Mouse (Mus musculus): ENCODE measurements around the gene Huwe1. TPM values are rescaled to one million over a fixed set of nuclear protein-coding genes. Genes with fewer than 3 reads are reported as not detected.
A peak's percentile ranks its signal among the peaks of the same experiment; 100 is the strongest.

Gene Huwe1
- polyA plus RNA-seq, 1 experiment, result 140 TPM

- TF ChIP-seq CTCF (IDR thresholded peaks at IDR 0.05; ENCODE audit: borderline replicate concordance, extremely low read depth, insufficient read depth, insufficient read length) (no peak), POLR2A (IDR thresholded peaks at IDR 0.05; ENCODE audit: borderline replicate concordance, extremely low read depth, insufficient read depth, insufficient read length, poor library complexity, severe bottlenecking) (no peak)
- no peak for DNase-seq (ENCODE audit: low read depth)
These were observed 17.1 kb downstream of the Huwe1 start for GRCm38 (mm10) chrX:151817712-151818111.

GRCm38 (mm10) chrX:151828971-151829370 is 28.4 kb downstream of the Huwe1 start:
- no peak for DNase-seq (ENCODE audit: low read depth)
- TF ChIP-seq CTCF (IDR thresholded peaks at IDR 0.05; ENCODE audit: borderline replicate concordance, extremely low read depth, insufficient read depth, insufficient read length) (no peak), POLR2A (IDR thresholded peaks at IDR 0.05; ENCODE audit: borderline replicate concordance, extremely low read depth, insufficient read depth, insufficient read length, poor library complexity, severe bottlenecking) (no peak)

- DNase-seq (ENCODE audit: low read depth), result no peak
- TF ChIP-seq CTCF (IDR thresholded peaks at IDR 0.05; ENCODE audit: borderline replicate concordance, extremely low read depth, insufficient read depth, insufficient read length), result no peak
- no peak for TF ChIP-seq POLR2A (IDR thresholded peaks at IDR 0.05; ENCODE audit: borderline replicate concordance, extremely low read depth, insufficient read depth, insufficient read length, poor library complexity, severe bottlenecking)
These were observed 30.7 kb downstream of the Huwe1 start for GRCm38 (mm10) chrX:151831260-151831659.

- TF ChIP-seq CTCF (IDR thresholded peaks at IDR 0.05; ENCODE audit: borderline replicate concordance, extremely low read depth, insufficient read depth, insufficient read length) (no peak), POLR2A (IDR thresholded peaks at IDR 0.05; ENCODE audit: borderline replicate concordance, extremely low read depth, insufficient read depth, insufficient read length, poor library complexity, severe bottlenecking) (no peak)
- no peak for DNase-seq (ENCODE audit: low read depth)
These were observed 32.4 kb downstream of the Huwe1 start for GRCm38 (mm10) chrX:151832982-151833381.

GRCm38 (mm10) chrX:151859436-151859835 is 58.8 kb downstream of the Huwe1 start:
- no peak for DNase-seq (ENCODE audit: low read depth)
- no peak for TF ChIP-seq CTCF (IDR thresholded peaks at IDR 0.05; ENCODE audit: borderline replicate concordance, extremely low read depth, insufficient read depth, insufficient read length)
- TF ChIP-seq POLR2A (IDR thresholded peaks at IDR 0.05; ENCODE audit: borderline replicate concordance, extremely low read depth, insufficient read depth, insufficient read length, poor library complexity, severe bottlenecking), result no peak

GRCm38 (mm10) chrX:151910692-151911091 is 110.1 kb downstream of the Huwe1 start:
- no peak for DNase-seq (ENCODE audit: low read depth)
- no peak for TF ChIP-seq POLR2A (IDR thresholded peaks at IDR 0.05; ENCODE audit: borderline replicate concordance, extremely low read depth, insufficient read depth, insufficient read length, poor library complexity, severe bottlenecking)
- no peak for TF ChIP-seq CTCF (IDR thresholded peaks at IDR 0.05; ENCODE audit: borderline replicate concordance, extremely low read depth, insufficient read depth, insufficient read length)

- no peak for DNase-seq (ENCODE audit: low read depth)
- TF ChIP-seq CTCF (IDR thresholded peaks at IDR 0.05; ENCODE audit: borderline replicate concordance, extremely low read depth, insufficient read depth, insufficient read length), result no peak
- no peak for TF ChIP-seq POLR2A (IDR thresholded peaks at IDR 0.05; ENCODE audit: borderline replicate concordance, extremely low read depth, insufficient read depth, insufficient read length, poor library complexity, severe bottlenecking)
These were observed 111.7 kb downstream of the Huwe1 start for GRCm38 (mm10) chrX:151912267-151912666.

- TF ChIP-seq POLR2A (IDR thresholded peaks at IDR 0.05; ENCODE audit: borderline replicate concordance, extremely low read depth, insufficient read depth, insufficient read length, poor library complexity, severe bottlenecking), result no peak
- no peak for TF ChIP-seq CTCF (IDR thresholded peaks at IDR 0.05; ENCODE audit: borderline replicate concordance, extremely low read depth, insufficient read depth, insufficient read length)
- DNase-seq (ENCODE audit: low read depth), result no peak
These were observed 128.8 kb downstream of the Huwe1 start for GRCm38 (mm10) chrX:151929390-151929789.

GRCm38 (mm10) chrX:151938852-151939251 is 138.2 kb downstream of the Huwe1 start:
- DNase-seq (ENCODE audit: low read depth), result no peak
- TF ChIP-seq POLR2A (IDR thresholded peaks at IDR 0.05; ENCODE audit: borderline replicate concordance, extremely low read depth, insufficient read depth, insufficient read length, poor library complexity, severe bottlenecking), result no peak
- TF ChIP-seq CTCF (IDR thresholded peaks at IDR 0.05; ENCODE audit: borderline replicate concordance, extremely low read depth, insufficient read depth, insufficient read length), result no peak

GRCm38 (mm10) chrX:151946986-151947385 is 146.4 kb downstream of the Huwe1 start:
- TF ChIP-seq POLR2A (IDR thresholded peaks at IDR 0.05; ENCODE audit: borderline replicate concordance, extremely low read depth, insufficient read depth, insufficient read length, poor library complexity, severe bottlenecking) (no peak), CTCF (IDR thresholded peaks at IDR 0.05; ENCODE audit: borderline replicate concordance, extremely low read depth, insufficient read depth, insufficient read length) (peak; percentile 8; the same call in 1 of the 2 replicates)
- DNase-seq (ENCODE audit: low read depth), result peak; percentile 37

- no peak for DNase-seq (ENCODE audit: low read depth)
- no peak for TF ChIP-seq POLR2A (IDR thresholded peaks at IDR 0.05; ENCODE audit: borderline replicate concordance, extremely low read depth, insufficient read depth, insufficient read length, poor library complexity, severe bottlenecking)
These were observed 147.2 kb downstream of the Huwe1 start for GRCm38 (mm10) chrX:151947781-151948180.

GRCm38 (mm10) chrX:151950231-151950630 is 149.6 kb downstream of the Huwe1 start:
- DNase-seq (ENCODE audit: low read depth), result no peak
- no peak for TF ChIP-seq POLR2A (IDR thresholded peaks at IDR 0.05; ENCODE audit: borderline replicate concordance, extremely low read depth, insufficient read depth, insufficient read length, poor library complexity, severe bottlenecking)
- no peak for TF ChIP-seq CTCF (IDR thresholded peaks at IDR 0.05; ENCODE audit: borderline replicate concordance, extremely low read depth, insufficient read depth, insufficient read length)
